Mouse (Mus musculus) mesoderm, embryonic 11.5 days (tissue): ENCODE results near the gene Dnajb12.

Experiments
- DNase-seq: peaks from one replicate; pipeline ENCODE4 v3.0.0-alpha.2; 2012; ENCODE audit warnings: low read depth, low spot score

The Dnajb12 gene

GRCm38 (mm10) chr10:59918111-59918510, 38.8 kb downstream of the Dnajb12 start:
- DNase-seq = no peak

DNA sequence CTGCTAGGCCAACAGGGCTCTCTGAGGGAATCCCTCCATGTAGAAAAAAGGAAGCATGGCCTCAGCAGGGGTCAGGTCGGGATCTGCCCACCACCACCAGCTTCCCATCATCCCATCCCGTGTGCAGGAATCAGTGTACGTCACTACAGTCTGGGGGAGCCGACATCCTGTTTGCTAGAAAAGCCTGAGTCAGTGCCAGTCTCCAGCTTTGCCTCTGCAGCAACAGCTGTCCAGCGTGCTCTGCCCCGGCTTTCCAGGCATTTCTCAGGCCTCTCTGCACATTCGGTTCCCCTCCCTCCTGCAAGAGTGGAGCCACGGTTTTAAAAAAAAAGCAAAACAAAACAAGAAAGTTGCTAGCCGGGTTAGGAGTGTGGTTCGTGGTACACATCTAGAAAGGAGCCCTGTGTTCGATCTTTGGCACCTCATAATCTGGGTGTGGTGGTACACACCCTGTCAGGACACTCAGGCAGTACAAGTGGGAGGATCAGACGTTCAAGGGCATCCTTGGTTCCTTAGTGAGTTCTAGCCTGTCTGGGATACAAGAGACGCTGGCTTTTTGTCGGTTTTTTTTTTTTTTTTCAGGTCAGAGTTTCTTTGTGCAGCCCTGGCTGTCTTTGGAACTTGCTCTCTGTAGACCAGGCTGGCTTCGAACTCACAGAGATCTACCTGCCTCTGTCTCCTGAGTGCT, 40.3 kb downstream of the Dnajb12 start:
- no peak for DNase-seq

DNA sequence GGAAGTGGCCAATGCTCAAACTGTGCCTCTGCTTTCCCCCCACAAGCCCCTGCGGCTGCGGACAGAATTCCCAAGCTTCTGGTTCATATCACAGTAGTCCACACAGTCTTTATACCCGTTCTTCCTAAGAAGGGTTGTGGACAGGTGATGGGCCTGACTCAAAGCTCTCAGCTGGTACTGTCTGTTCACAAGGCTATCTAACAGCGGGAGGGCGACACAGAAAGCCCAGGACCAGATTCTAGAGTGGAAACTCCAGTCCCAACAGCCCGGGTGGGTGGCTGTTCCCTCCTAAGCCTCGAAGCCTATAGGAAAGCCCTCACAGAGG, 41.1 kb downstream of the Dnajb12 start:
- no peak for DNase-seq

- DNase-seq = peak; percentile 85
These were observed 41.7 kb downstream of the Dnajb12 start for GRCm38 (mm10) chr10:59920810-59921681.

GRCm38 (mm10) chr10:59923493-59923892, 44.1 kb downstream of the Dnajb12 start:
- DNase-seq = no peak

- DNase-seq = no peak
These were observed 44.9 kb downstream of the Dnajb12 start for GRCm38 (mm10) chr10:59924305-59924704.

DNA sequence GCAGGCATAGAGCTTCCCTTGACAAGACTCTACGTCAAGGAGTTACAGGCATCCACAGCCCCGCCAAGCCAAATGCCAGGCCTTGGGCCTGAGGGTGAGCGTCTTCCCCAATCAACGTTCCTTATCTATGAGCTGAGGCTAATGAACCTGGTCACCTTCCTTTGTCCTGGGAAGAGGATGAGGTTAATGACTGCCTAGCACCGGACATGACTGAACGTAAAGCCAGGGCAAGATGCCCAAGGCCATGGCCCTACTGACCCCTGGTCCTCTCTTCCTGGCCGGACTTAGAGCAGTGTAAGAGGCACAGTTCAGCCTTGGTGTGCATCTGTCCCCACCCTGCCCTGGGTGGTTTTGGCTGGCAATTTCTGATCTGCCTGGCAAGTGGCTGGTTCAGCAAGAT, 49.8 kb downstream of the Dnajb12 start:
- no peak for DNase-seq

GRCm38 (mm10) chr10:59930996-59931395, 51.6 kb downstream of the Dnajb12 start:
- peak; percentile 51 for DNase-seq

- no peak for DNase-seq
These were observed 53.2 kb downstream of the Dnajb12 start for GRCm38 (mm10) chr10:59932521-59932920.

- no peak for DNase-seq
These were observed 54.7 kb downstream of the Dnajb12 start for GRCm38 (mm10) chr10:59934039-59934438.

- DNase-seq = no peak
These were observed 56.9 kb downstream of the Dnajb12 start for GRCm38 (mm10) chr10:59936058-59936856.

DNA sequence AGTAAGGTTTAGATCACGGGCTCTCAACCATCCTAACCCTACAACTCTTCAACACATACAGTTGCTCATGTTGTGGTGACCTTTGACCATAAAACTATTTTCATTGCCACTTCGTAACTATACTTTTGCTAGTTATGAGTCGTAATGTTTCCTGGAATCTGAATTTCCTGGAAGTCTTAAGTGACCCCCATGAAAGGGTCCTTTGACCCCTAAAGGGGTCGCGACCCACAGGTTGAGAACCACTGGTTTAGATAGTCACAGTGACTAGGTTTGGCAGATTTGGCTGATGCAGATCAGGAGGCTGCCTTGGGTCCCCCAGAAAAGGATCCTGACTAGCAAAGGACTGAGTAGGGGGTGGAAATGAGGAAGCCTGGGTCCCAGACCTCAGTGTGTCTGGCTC, 59.3 kb downstream of the Dnajb12 start:
- DNase-seq = no peak

GRCm38 (mm10) chr10:59939081-59939480, 59.7 kb downstream of the Dnajb12 start:
- DNase-seq = no peak

DNA sequence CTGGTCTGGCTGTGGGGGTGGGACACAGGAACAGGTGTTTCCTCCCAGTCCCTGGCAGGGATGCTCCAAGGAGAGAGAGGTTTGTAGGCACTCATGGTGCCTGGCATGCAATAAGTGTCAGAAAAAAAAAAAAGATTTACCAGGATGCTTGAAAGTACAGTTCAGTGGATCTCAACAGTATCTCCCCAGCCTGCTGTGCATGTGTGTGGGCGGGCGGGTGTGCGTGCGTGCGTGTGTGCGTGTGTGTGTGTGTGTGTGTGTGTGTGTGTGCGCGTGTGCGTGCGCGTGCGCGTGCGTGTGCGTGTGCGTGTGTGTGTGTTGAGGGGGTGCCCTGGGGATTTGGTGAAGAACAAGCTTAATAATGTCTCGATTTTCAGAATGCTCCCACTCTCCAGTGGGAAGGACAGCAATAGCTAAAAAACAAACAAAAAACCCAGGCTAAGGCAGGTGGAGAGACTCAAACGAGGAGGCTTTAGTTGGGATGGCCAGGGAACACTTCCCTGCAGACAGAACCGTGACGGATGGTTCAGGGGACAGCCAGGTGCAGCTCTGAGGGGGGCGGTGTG, 63.0 kb downstream of the Dnajb12 start:
- DNase-seq = no peak

DNA sequence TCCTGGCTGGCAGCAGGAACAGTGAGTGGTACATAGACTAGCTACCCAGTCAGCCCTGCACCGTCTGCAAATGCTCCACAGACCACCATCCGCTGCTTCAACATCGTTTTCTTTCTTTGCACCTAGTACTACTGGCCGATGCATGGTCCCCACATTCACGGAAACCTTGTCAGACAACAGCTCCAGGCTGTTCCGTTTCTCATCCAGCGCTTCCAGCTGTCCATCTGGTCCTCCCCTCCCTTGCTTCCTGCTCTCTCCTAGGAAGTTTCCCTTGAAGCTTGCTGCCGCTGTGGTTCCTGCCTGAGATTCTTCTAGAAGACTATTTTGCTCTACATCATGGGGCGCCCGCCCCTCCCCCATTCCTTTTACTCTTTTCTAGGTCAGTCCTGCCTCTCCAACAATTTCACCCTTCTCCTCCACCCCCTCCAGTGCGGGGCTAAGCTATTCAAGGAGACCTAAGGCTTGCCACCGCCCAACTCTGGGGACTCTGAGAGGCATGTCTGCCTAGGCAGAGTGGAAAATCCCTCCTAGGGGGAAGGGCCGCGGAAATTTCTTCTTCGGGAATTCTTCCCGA, 63.6 kb downstream of the Dnajb12 start:
- no peak for DNase-seq

GRCm38 (mm10) chr10:59943421-59943989, 64.1 kb downstream of the Dnajb12 start:
- no peak for DNase-seq

DNA sequence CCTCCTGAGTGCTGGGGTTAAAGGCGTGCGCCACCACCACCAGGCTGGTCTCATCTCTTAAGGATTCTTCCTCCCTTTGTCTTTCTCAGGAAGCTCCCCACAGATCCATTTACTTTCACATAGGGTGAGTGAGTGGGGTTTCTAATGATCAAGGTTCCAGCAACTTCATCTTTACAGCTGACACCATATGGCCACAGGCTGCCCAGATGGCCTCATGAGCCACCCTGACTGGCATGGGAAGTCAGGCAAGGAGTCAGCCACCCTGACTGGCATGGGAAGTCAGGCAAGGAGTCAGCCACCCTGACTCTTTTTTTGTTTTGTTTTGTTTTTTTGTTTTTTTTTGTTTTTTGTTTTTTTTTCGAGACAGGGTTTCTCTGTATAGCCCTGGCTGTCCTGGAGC, 66.1 kb downstream of the Dnajb12 start:
- no peak for DNase-seq

DNA sequence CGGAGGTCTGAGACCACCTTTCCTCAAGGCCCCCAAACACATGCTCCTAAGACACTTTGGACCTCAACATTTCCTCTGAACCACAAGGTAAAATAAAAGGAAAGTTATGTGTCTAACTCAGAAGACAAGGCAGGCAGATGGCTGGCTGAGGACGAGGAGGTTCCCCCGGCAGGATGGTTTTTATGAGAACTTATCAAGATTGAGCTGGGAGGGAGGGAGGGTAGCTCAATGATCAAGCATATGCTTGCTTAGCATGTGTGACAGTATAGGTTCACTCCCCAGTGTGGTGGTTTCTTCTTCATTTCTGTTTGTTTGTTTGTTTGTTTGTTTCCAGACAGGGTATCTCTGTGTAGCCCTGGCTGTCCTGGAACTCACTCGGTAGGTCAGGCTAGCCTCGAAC, 67.0 kb downstream of the Dnajb12 start:
- DNase-seq = no peak

GRCm38 (mm10) chr10:59947296-59948073, 68.1 kb downstream of the Dnajb12 start:
- no peak for DNase-seq
